Mouse (Mus musculus) kidney, postnatal 25 days (tissue): Measurements from ENCODE around the gene Npl.
A peak's percentile ranks its signal among the peaks of the same experiment; 100 is the strongest.

Source experiments
- DNase-seq, 2 experiments: peaks; one replicate each; pipeline ENCODE4 v3.0.0; 2021; ENCODE audit warnings: mixed read lengths in 2 of 2

Npl gene

GRCm38 (mm10) chr1:153549536-153550199 lies at the start of gene Npl:
TSS of gene Npl (minus strand) at chr1:153550045.
- peak; percentile 79 to 90 for DNase-seq

- DNase-seq, result no peak
Observed at GRCm38 (mm10) chr1:153599302-153600045, 49.6 kb upstream of the Npl start.

GRCm38 (mm10) chr1:153598773-153599172 lies 48.9 kb upstream of the Npl start:
- DNase-seq, result peak; percentile 7 to 41

- no peak for DNase-seq
Observed at GRCm38 (mm10) chr1:153593678-153594077, 43.8 kb upstream of the Npl start.

- DNase-seq, result no peak
Observed at GRCm38 (mm10) chr1:153590176-153590734, 40.4 kb upstream of the Npl start.

GRCm38 (mm10) chr1:153587956-153588355 lies 38.1 kb upstream of the Npl start:
- no peak for DNase-seq

- DNase-seq, result no peak
Observed at GRCm38 (mm10) chr1:153586826-153587225, 37.0 kb upstream of the Npl start.

- DNase-seq, result no peak
Observed at GRCm38 (mm10) chr1:153585752-153586151, 35.9 kb upstream of the Npl start.

GRCm38 (mm10) chr1:153583189-153583588 lies 33.3 kb upstream of the Npl start:
- no peak for DNase-seq

GRCm38 (mm10) chr1:153574730-153575129 lies 24.9 kb upstream of the Npl start:
- no peak for DNase-seq

- no peak for DNase-seq
Observed at GRCm38 (mm10) chr1:153572271-153573043, 22.6 kb upstream of the Npl start.

- DNase-seq, result no peak
Observed at GRCm38 (mm10) chr1:153565701-153566100, 15.9 kb upstream of the Npl start.

- DNase-seq, result no peak
Observed at GRCm38 (mm10) chr1:153564701-153565100, 14.9 kb upstream of the Npl start.

GRCm38 (mm10) chr1:153563675-153564074 lies 13.8 kb upstream of the Npl start:
- DNase-seq, result no peak

GRCm38 (mm10) chr1:153560805-153561204 lies 11.0 kb upstream of the Npl start:
- no peak for DNase-seq

GRCm38 (mm10) chr1:153559701-153560100 lies 9.9 kb upstream of the Npl start:
- no peak for DNase-seq

GRCm38 (mm10) chr1:153559126-153559647 lies 9.3 kb upstream of the Npl start:
- peak; percentile 59 to 85 for DNase-seq

GRCm38 (mm10) chr1:153556896-153557295 lies 7.1 kb upstream of the Npl start:
- DNase-seq, result peak in 1 of 2 experiments; percentile 54

GRCm38 (mm10) chr1:153556202-153556601 lies 6.4 kb upstream of the Npl start:
- DNase-seq, result no peak

GRCm38 (mm10) chr1:153550814-153551213 lies 969 bp upstream of the Npl start:
- DNase-seq, result peak; percentile 69 to 78

GRCm38 (mm10) chr1:153547555-153547954 lies 2.3 kb downstream of the Npl start:
- DNase-seq, result no peak

GRCm38 (mm10) chr1:153545196-153545595 lies 4.6 kb downstream of the Npl start:
- DNase-seq, result peak in 1 of 2 experiments; percentile 9
